21 mouse cellular contexts compared by ENCODE assay signal in genomic region chr11:54791458-54791857, GRCm38 (mm10). TPM values are rescaled to one million over a fixed set of nuclear protein-coding genes. Genes with fewer than 3 reads are reported as not detected.
A peak's percentile ranks its signal among the peaks of the same experiment; 100 is the strongest.
DNase-seq lines count a peak whose midpoint lies in the region; ATAC-seq and TF ChIP-seq lines count a peak whose summit lies in the region.
"Had no signal": no experiment of that assay in that cellular context is flagged by ENCODE, and none has a peak within 500 bp of the region (broad histone marks: within the 10 kb centered on the region; RNA-seq: fewer than 3 reads in every experiment).

No protein-coding gene starts in this region.

- WGBS in hindbrain, embryonic 10.5 days = 94% methylated on average over 4 of the region's 4 CpGs

- TF ChIP-seq RAD21 in MEL (IDR thresholded peaks at IDR 0.05; ENCODE audit: low read depth, low read length) = no peak

- no peak for TF ChIP-seq POLR2A in MEL (IDR thresholded peaks at IDR 0.05; ENCODE audit: control insufficient read depth in 1 of 2, insufficient read depth in 1 of 2, low read depth in 1 of 2, low read length in 2 of 2, poor library complexity in 1 of 2)

- no peak for DNase-seq in layer of hippocampus, adult 2 months (ENCODE audit: low spot score in 2 of 2)
- no peak for DNase-seq in layer of hippocampus, postnatal 14 days (ENCODE audit: low spot score in 2 of 2)
- DNase-seq in G1E (ENCODE audit: low spot score) = no peak
- no peak for DNase-seq in MEL (ENCODE audit: low read depth, low spot score)
- no peak for DNase-seq in urinary bladder, adult 2 months (ENCODE audit: low spot score)
- DNase-seq in hindbrain, embryonic 10.5 days (ENCODE audit: low spot score) = no peak
- DNase-seq: adrenal gland, adult 2 months; adrenal gland, postnatal 10 days; adrenal gland, postnatal 25 days; cerebellum, adult 11 months; cerebellum, adult 18-20 months; cerebellum, adult 8-10 months; cerebellum, adult 9-11 months; cerebellum, postnatal 14 days; cerebellum, postnatal 36 days; embryo, embryonic 11 days had no signal

- no peak for TF ChIP-seq CTCF in layer of hippocampus, adult 2 months (conservative IDR thresholded peaks at IDR 0.05)
- TF ChIP-seq CTCF in G1E (IDR thresholded peaks at IDR 0.05; ENCODE audit: low read depth, low read length) (no peak), MEL (IDR thresholded peaks at IDR 0.05 in 2 of 3, conservative IDR thresholded peaks at IDR 0.05 in 1 of 3; ENCODE audit: control insufficient read depth in 1 of 3, insufficient read depth in 1 of 3, low read depth in 2 of 3, low read length in 3 of 3, poor library complexity in 1 of 3, severe bottlenecking in 1 of 3) (peak in 1 of 3 experiments; percentile 16; a peak in 1 of 6 replicates)

- no peak for ATAC-seq in G1E (ENCODE audit: extremely low read depth, insufficient number of reproducible peaks, low FRiP score, poor library complexity, severe bottlenecking)
- ATAC-seq: forebrain, embryonic 13.5 days; forebrain, embryonic 16.5 days had no signal

- H3K27ac ChIP-seq in layer of hippocampus, adult 2 months = peak overlapping the region; percentile 66
- no peak overlapping the region for H3K27ac ChIP-seq in MEL (ENCODE audit: control insufficient read depth, low read depth, low read length)
- H3K27ac ChIP-seq in hindbrain, embryonic 10.5 days = no peak overlapping the region
- H3K27ac ChIP-seq: embryonic facial prominence, embryonic 13.5 days; embryonic facial prominence, embryonic 15.5 days; forebrain, embryonic 13.5 days had no signal

- peaks cover 19% of the 10 kb centered on the region for H3K27me3 ChIP-seq in G1E (ENCODE audit: insufficient read depth, low read length)
- no peaks in the 10 kb centered on the region for H3K27me3 ChIP-seq in MEL (ENCODE audit: control insufficient read depth in 1 of 2, insufficient read depth in 2 of 2, low read length in 2 of 2)
- no peaks in the 10 kb centered on the region for H3K27me3 ChIP-seq in hindbrain, embryonic 10.5 days (ENCODE audit: insufficient read depth, poor library complexity, severe bottlenecking)
- H3K27me3 ChIP-seq: embryonic facial prominence, embryonic 13.5 days; embryonic facial prominence, embryonic 15.5 days; forebrain, embryonic 13.5 days had no signal

- peaks cover 5% of the 10 kb centered on the region; the same call in 1 of the 2 replicates for H3K79me2 ChIP-seq in MEL (ENCODE audit: control insufficient read depth, insufficient read depth, low read length, poor library complexity)

- TF ChIP-seq EP300 in MEL (IDR thresholded peaks at IDR 0.05; ENCODE audit: low read depth in 1 of 2, low read length in 2 of 2) = no peak

- H3K9me3 ChIP-seq in G1E (replicated peaks) (no peaks in the 10 kb centered on the region), MEL (replicated peaks; ENCODE audit: insufficient read depth, low read length) (no peaks in the 10 kb centered on the region)
- H3K9me3 ChIP-seq in hindbrain, embryonic 10.5 days = no peaks in the 10 kb centered on the region
- H3K9me3 ChIP-seq: embryonic facial prominence, embryonic 13.5 days; embryonic facial prominence, embryonic 15.5 days; forebrain, embryonic 13.5 days had no signal

- H3K9ac ChIP-seq in MEL (ENCODE audit: control insufficient read depth, low read depth, low read length, poor library complexity, severe bottlenecking) = no peak overlapping the region
- H3K9ac ChIP-seq: embryonic facial prominence, embryonic 13.5 days; embryonic facial prominence, embryonic 15.5 days; forebrain, embryonic 13.5 days had no signal

- no peaks in the 10 kb centered on the region for H3K36me3 ChIP-seq in G1E (replicated peaks)
- H3K36me3 ChIP-seq in MEL (ENCODE audit: control insufficient read depth in 1 of 2, insufficient read depth in 2 of 2, low read length in 2 of 2) = peaks cover 0 to 21% of the 10 kb centered on the region in 2 experiments; a peak in 2 of 4 replicates
- H3K36me3 ChIP-seq in hindbrain, embryonic 10.5 days = no peaks in the 10 kb centered on the region
- H3K36me3 ChIP-seq: embryonic facial prominence, embryonic 13.5 days; embryonic facial prominence, embryonic 15.5 days had no signal

- H3K4me3 ChIP-seq in layer of hippocampus, adult 2 months = no peak overlapping the region
- H3K4me3 ChIP-seq in G1E (ENCODE audit: low read depth, low read length) (peak overlapping the region; percentile 5; the same call in 1 of the 2 replicates), MEL (ENCODE audit: control insufficient read depth in 1 of 2, insufficient read depth in 1 of 2, low read depth in 2 of 2, low read length in 2 of 2) (no peak overlapping the region)
- no peak overlapping the region for H3K4me3 ChIP-seq in hindbrain, embryonic 10.5 days
- H3K4me3 ChIP-seq: embryonic facial prominence, embryonic 13.5 days; embryonic facial prominence, embryonic 15.5 days; erythroblast, embryonic 14.5 days; forebrain, embryonic 13.5 days had no signal

- peaks cover 21% of the 10 kb centered on the region for H3K4me1 ChIP-seq in G1E (ENCODE audit: insufficient read depth, low read depth, low read length)
- H3K4me1 ChIP-seq in MEL (ENCODE audit: control insufficient read depth in 1 of 2, insufficient read depth in 2 of 2, low read length in 2 of 2) = peaks cover 17% of the 10 kb centered on the region in 2 experiments
- H3K4me1 ChIP-seq in hindbrain, embryonic 10.5 days (replicated peaks) = peaks cover 28% of the 10 kb centered on the region

TF ChIP-seq in MEL, 35 proteins besides CTCF, POLR2A, EP300 and RAD21:
- TF ChIP-seq MAX (IDR thresholded peaks at IDR 0.05; ENCODE audit: low read length) = no peak
- TF ChIP-seq SMC3 (IDR thresholded peaks at IDR 0.05; ENCODE audit: low read depth, low read length) = no peak
- TF ChIP-seq CHD2 (IDR thresholded peaks at IDR 0.05; ENCODE audit: low read length) = no peak
- TF ChIP-seq USF1 (IDR thresholded peaks at IDR 0.05; ENCODE audit: low read depth, low read length) = no peak
- TF ChIP-seq JUND (IDR thresholded peaks at IDR 0.05; ENCODE audit: low read depth, low read length) = no peak
- TF ChIP-seq BHLHE40 (IDR thresholded peaks at IDR 0.05; ENCODE audit: borderline replicate concordance, low read depth, low read length) = no peak
- TF ChIP-seq POLR2AphosphoS5 (IDR thresholded peaks at IDR 0.05; ENCODE audit: borderline replicate concordance, low read depth, low read length) = peak; percentile 86; the same call in 1 of the 2 replicates
- TF ChIP-seq HCFC1 (IDR thresholded peaks at IDR 0.05; ENCODE audit: low read depth, low read length) = no peak
- no peak for TF ChIP-seq SIN3A (IDR thresholded peaks at IDR 0.05; ENCODE audit: low read length)

RNA-seq across cellular contexts. Expression of gene Cdc42se2, which starts 4.0 kb away (rescaled TPM):
- total RNA-seq in layer of hippocampus, adult 2 months (2021) = 100 to 1,000 TPM; 134 TPM
- total RNA-seq in layer of hippocampus, postnatal 14 days (2021) = 100 to 1,000 TPM; 157 to 168 TPM
- total RNA-seq in G1E (2014; fragmentation: Nextera tagmentation) (25.0 and 26.9 TPM in 2 replicates), G1E (2017) (32.8 and 32.9 TPM in 2 replicates), MEL (2012; rRNA removed) (31.4 and 33.4 TPM in 2 replicates)
- polyA plus RNA-seq in G1E (2012) (5.0 and 6.0 TPM in 2 replicates), MEL (2012; ENCODE audit: insufficient read depth in 1 of 2, insufficient read length in 2 of 2, low read depth in 1 of 2, low replicate concordance in 2 of 2, missing spikeins in 1 of 2) (10 to 100 TPM; 30.1 to 47.4 TPM)
- 23.9 and 26.4 TPM in 2 replicates for polyA plus RNA-seq in urinary bladder, adult 2 months (2012; rRNA removed)
- polyA plus RNA-seq in hindbrain, embryonic 10.5 days (2016; fragmentation: Nextera tagmentation; extraction: Ambion mirVana) = 212 and 247 TPM in 2 replicates
